Mouse (Mus musculus): Measurements from ENCODE around the gene Zfp579. TPM values are rescaled to one million over a fixed set of nuclear protein-coding genes. Genes with fewer than 3 reads are reported as not detected.

Zfp579 gene
- polyA plus RNA-seq, 2 experiments: 30.3 to 97.6 TPM

- H3K4me3 ChIP-seq (replicated peaks; ENCODE audit: low read length): no peak overlapping the region
- H3K4me1 ChIP-seq (ENCODE audit: control insufficient read depth, insufficient read depth, low read length): no peaks in the 10 kb centered on the region
- H3K27ac ChIP-seq (replicated peaks; ENCODE audit: low read depth, low read length): no peak overlapping the region
- ATAC-seq (ENCODE audit: low FRiP score, low read depth) (no peak), DNase-seq (ENCODE audit: low spot score) (no peak)
- H3K36me3 ChIP-seq (ENCODE audit: control insufficient read depth, insufficient read depth, low read length): peaks cover 95% of the 10 kb centered on the region
- H3K27me3 ChIP-seq (ENCODE audit: control insufficient read depth, insufficient read depth, low read length): no peaks in the 10 kb centered on the region
- H3K9ac ChIP-seq (ENCODE audit: low read depth, low read length, severe bottlenecking): no peak overlapping the region
- peaks cover 45% of the 10 kb centered on the region for H3K9me3 ChIP-seq (ENCODE audit: control insufficient read depth, low read length)
- no peak for TF ChIP-seq POLR2A (IDR thresholded peaks at IDR 0.05; ENCODE audit: borderline replicate concordance, extremely low read depth, insufficient read depth, insufficient read length)
- H3K4me2 ChIP-seq (replicated peaks; ENCODE audit: low read depth, low read length, severe bottlenecking): no peak overlapping the region
- WGBS: 83% methylated on average over 56 of the region's 63 CpGs
These were observed 34.8 kb upstream of the Zfp579 start for GRCm38 (mm10) chr7:5030554-5031275.

- Histone ChIP-seq H3K27me3 (ENCODE audit: control insufficient read depth, insufficient read depth, low read length) (no peaks in the 10 kb centered on the region), H3K4me3 (replicated peaks; ENCODE audit: low read length) (no peak overlapping the region), H3K9me3 (ENCODE audit: control insufficient read depth, low read length) (peaks cover 39% of the 10 kb centered on the region), H3K27ac (replicated peaks; ENCODE audit: low read depth, low read length) (no peak overlapping the region), H3K4me1 (ENCODE audit: control insufficient read depth, insufficient read depth, low read length) (no peaks in the 10 kb centered on the region), H3K4me2 (replicated peaks; ENCODE audit: low read depth, low read length, severe bottlenecking) (no peak overlapping the region), H3K36me3 (ENCODE audit: control insufficient read depth, insufficient read depth, low read length) (peaks cover 90% of the 10 kb centered on the region), H3K9ac (ENCODE audit: low read depth, low read length, severe bottlenecking) (no peak overlapping the region)
- ATAC-seq (ENCODE audit: low FRiP score, low read depth) (no peak), DNase-seq (ENCODE audit: low spot score) (no peak)
- 92% methylated on average over 20 of the region's 21 CpGs for WGBS
- no peak for TF ChIP-seq POLR2A (IDR thresholded peaks at IDR 0.05; ENCODE audit: borderline replicate concordance, extremely low read depth, insufficient read depth, insufficient read length)
These were observed 34.0 kb upstream of the Zfp579 start for GRCm38 (mm10) chr7:5029946-5030345.

- ATAC-seq (ENCODE audit: low FRiP score, low read depth) (no peak), DNase-seq (ENCODE audit: low spot score) (no peak)
- no peak overlapping the region for H3K27ac ChIP-seq (replicated peaks; ENCODE audit: low read depth, low read length)
- H3K9ac ChIP-seq (ENCODE audit: low read depth, low read length, severe bottlenecking): no peak overlapping the region
- H3K9me3 ChIP-seq (ENCODE audit: control insufficient read depth, low read length): peaks cover 39% of the 10 kb centered on the region
- no peaks in the 10 kb centered on the region for H3K4me1 ChIP-seq (ENCODE audit: control insufficient read depth, insufficient read depth, low read length)
- H3K36me3 ChIP-seq (ENCODE audit: control insufficient read depth, insufficient read depth, low read length): peaks cover 90% of the 10 kb centered on the region
- H3K4me2 ChIP-seq (replicated peaks; ENCODE audit: low read depth, low read length, severe bottlenecking): no peak overlapping the region
- no peak overlapping the region for H3K4me3 ChIP-seq (replicated peaks; ENCODE audit: low read length)
- no peaks in the 10 kb centered on the region for H3K27me3 ChIP-seq (ENCODE audit: control insufficient read depth, insufficient read depth, low read length)
- 95% methylated on average over 22 of the region's 22 CpGs for WGBS
- TF ChIP-seq POLR2A (IDR thresholded peaks at IDR 0.05; ENCODE audit: borderline replicate concordance, extremely low read depth, insufficient read depth, insufficient read length): no peak
These were observed 33.6 kb upstream of the Zfp579 start for GRCm38 (mm10) chr7:5029543-5029942.

- DNase-seq (ENCODE audit: low spot score) (no peak), ATAC-seq (ENCODE audit: low FRiP score, low read depth) (no peak)
- Histone ChIP-seq H3K36me3 (ENCODE audit: control insufficient read depth, insufficient read depth, low read length) (peaks cover 36% of the 10 kb centered on the region), H3K4me2 (replicated peaks; ENCODE audit: low read depth, low read length, severe bottlenecking) (peak overlapping the region; percentile 84), H3K9me3 (ENCODE audit: control insufficient read depth, low read length) (no peaks in the 10 kb centered on the region), H3K4me3 (replicated peaks; ENCODE audit: low read length) (peak overlapping the region; percentile 90), H3K4me1 (ENCODE audit: control insufficient read depth, insufficient read depth, low read length) (peaks cover 15% of the 10 kb centered on the region), H3K27me3 (ENCODE audit: control insufficient read depth, insufficient read depth, low read length) (no peaks in the 10 kb centered on the region), H3K9ac (ENCODE audit: low read depth, low read length, severe bottlenecking) (peak overlapping the region; percentile 93), H3K27ac (replicated peaks; ENCODE audit: low read depth, low read length) (peak overlapping the region; percentile 95)
- 44% methylated on average over 5 of the region's 5 CpGs for WGBS
- TF ChIP-seq POLR2A (IDR thresholded peaks at IDR 0.05; ENCODE audit: borderline replicate concordance, extremely low read depth, insufficient read depth, insufficient read length): no peak
These were observed 25.2 kb upstream of the Zfp579 start for GRCm38 (mm10) chr7:5021197-5021596.

- Histone ChIP-seq H3K4me1 (ENCODE audit: control insufficient read depth, insufficient read depth, low read length) (peaks cover 15% of the 10 kb centered on the region), H3K9me3 (ENCODE audit: control insufficient read depth, low read length) (no peaks in the 10 kb centered on the region), H3K27ac (replicated peaks; ENCODE audit: low read depth, low read length) (peak overlapping the region; percentile 95), H3K36me3 (ENCODE audit: control insufficient read depth, insufficient read depth, low read length) (peaks cover 31% of the 10 kb centered on the region), H3K9ac (ENCODE audit: low read depth, low read length, severe bottlenecking) (peak overlapping the region; percentile 93), H3K27me3 (ENCODE audit: control insufficient read depth, insufficient read depth, low read length) (no peaks in the 10 kb centered on the region), H3K4me2 (replicated peaks; ENCODE audit: low read depth, low read length, severe bottlenecking) (peak overlapping the region; percentile 84), H3K4me3 (replicated peaks; ENCODE audit: low read length) (peak overlapping the region; percentile 90)
- no peak for DNase-seq (ENCODE audit: low spot score)
- WGBS: 0% methylated on average over 10 of the region's 15 CpGs
- no peak for TF ChIP-seq POLR2A (IDR thresholded peaks at IDR 0.05; ENCODE audit: borderline replicate concordance, extremely low read depth, insufficient read depth, insufficient read length)
- ATAC-seq (ENCODE audit: low FRiP score, low read depth): no peak
These were observed 24.7 kb upstream of the Zfp579 start for GRCm38 (mm10) chr7:5020685-5021084.
